Mouse (Mus musculus) limb, embryonic 15.5 days (tissue): ENCODE results near the gene Zfand3. TPM values are rescaled to one million over a fixed set of nuclear protein-coding genes. Genes with fewer than 3 reads are reported as not detected.
A peak's percentile ranks its signal among the peaks of the same experiment; 100 is the strongest.

Experiments
- ATAC-seq: fragments of 200-750 bp; cut with Nextera tagmentation; 2 replicates; pipeline ENCODE4 v1.8.0; 2017; ENCODE audit warnings: low read depth, moderate TSS enrichment; ENCODE audit not compliant: insufficient number of reproducible peaks, low FRiP score, low TSS enrichment
- H3K27ac ChIP-seq: fragments of 300-500 bp; sonication (generic); 2 replicates; pipeline ENCODE4 v1.5.1; 2015; ENCODE audit warnings: moderate library complexity, mild to moderate bottlenecking, inconsistent platforms
- H3K27me3 ChIP-seq: fragments of 300-500 bp; sonication (generic); 2 replicates; pipeline ENCODE4 v1.6.1; 2015; ENCODE audit warnings: inconsistent platforms
- H3K36me3 ChIP-seq: fragments of 300-500 bp; sonication (generic); 2 replicates; pipeline ENCODE4 v1.6.1; 2015; ENCODE audit warnings: inconsistent platforms
- H3K4me1 ChIP-seq: fragments of 300-500 bp; sonication (generic); 2 replicates; pipeline ENCODE4 v1.6.1; 2015; ENCODE audit warnings: inconsistent platforms
- H3K4me2 ChIP-seq: fragments of 300-500 bp; sonication (generic); 2 replicates; pipeline ENCODE4 v1.6.1; 2015; ENCODE audit warnings: mild to moderate bottlenecking, inconsistent platforms
- H3K4me3 ChIP-seq: fragments of 300-500 bp; sonication (generic); 2 replicates; pipeline ENCODE4 v1.5.1; 2015; ENCODE audit warnings: mild to moderate bottlenecking, inconsistent platforms
- H3K9ac ChIP-seq: fragments of 300-500 bp; sonication (generic); 2 replicates; pipeline ENCODE4 v1.6.1; 2015; ENCODE audit warnings: inconsistent platforms
- H3K9me3 ChIP-seq: fragments of 300-500 bp; sonication (generic); 2 replicates; pipeline ENCODE4 v1.6.1; 2016; ENCODE audit warnings: inconsistent platforms
- WGBS: fragments of 180-500 bp; shearing (Covaris S2); methylation state at CpG from one replicate; pipeline ENCODE4 v1.1.7; 2015; 5-methylcytosine and 5-hydroxymethylcytosine counted together
- polyA plus RNA-seq: library from polyadenylated mRNA; unstranded; fragments of >200 nt; fragmentation: Nextera tagmentation; extraction: Ambion mirVana; gene quantifications from 2 replicates; pipeline ENCODE4 v1.2.1, GENCODE M21; 2015

Gene Zfand3
- polyA plus RNA-seq, result 46.7 and 53.1 TPM in 2 replicates

DNA sequence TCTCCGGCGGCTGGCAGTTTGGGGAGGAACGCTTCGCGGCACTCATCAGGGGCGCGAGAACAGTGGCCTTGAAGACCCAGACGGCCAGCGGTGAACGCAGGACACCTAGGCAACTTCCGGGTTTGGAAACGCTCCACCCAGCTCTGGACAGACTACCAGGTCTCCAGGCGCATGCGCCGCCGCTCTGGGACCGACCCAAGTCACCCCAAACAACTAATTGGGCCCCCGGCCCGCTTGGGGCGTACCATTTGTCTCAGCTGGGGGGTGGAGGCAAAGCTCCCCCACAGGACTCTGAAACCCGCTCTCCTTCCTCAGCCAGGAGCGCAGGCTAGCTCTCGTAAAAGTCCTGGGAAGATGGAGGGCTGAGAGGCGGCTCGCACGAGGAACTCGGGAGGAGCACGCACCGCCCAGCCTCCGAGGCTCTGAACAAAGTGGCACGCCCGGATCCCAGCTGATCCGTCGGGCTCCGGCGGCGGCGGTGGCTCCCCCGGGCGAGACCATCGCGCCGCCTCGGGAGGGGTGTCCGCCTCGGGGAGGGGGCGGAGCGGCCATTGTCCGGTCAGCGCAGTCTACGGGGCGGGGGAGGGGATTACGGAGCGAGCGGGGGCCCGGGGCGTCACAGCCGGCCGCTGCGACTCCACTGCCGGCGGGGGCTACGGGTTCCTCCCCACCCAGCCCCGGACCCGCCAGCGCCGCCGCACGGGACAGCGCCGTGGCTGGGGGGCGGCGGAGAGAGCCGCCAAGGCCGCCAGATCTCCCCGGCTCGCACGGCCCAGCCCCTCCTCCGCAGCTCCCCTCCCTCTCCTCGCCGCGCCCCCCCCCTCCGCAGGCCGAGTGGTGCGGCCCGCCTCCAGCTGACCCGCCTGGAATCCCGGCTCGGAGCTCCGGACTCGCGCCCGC lies at the start of gene Zfand3:
Zfand3 (plus strand) TSS at position 531 of the 900 bp plus-strand sequence.
- Histone ChIP-seq H3K27ac (peak within 1 kb of the TSS; percentile 99), H3K27me3 (no peaks in the 10 kb centered on the region), H3K36me3 (no peaks in the 10 kb centered on the region), H3K4me1 (peaks cover 33% of the 10 kb centered on the region), H3K4me2 (peak within 1 kb of the TSS; percentile 67), H3K4me3 (peak within 1 kb of the TSS; percentile 92), H3K9me3 (no peaks in the 10 kb centered on the region), H3K9ac (peak within 1 kb of the TSS; percentile 91)
- under 1% methylated on average over 43 of the region's 93 CpGs for WGBS
- peak; percentile 94 for ATAC-seq

GRCm38 (mm10) chr17:29955880-29956279 lies 48.7 kb upstream of the Zfand3 start:
- 63% methylated on average over 8 of the region's 8 CpGs for WGBS
- no peaks in the 10 kb centered on the region for H3K27me3 ChIP-seq
- no peak for ATAC-seq

DNA sequence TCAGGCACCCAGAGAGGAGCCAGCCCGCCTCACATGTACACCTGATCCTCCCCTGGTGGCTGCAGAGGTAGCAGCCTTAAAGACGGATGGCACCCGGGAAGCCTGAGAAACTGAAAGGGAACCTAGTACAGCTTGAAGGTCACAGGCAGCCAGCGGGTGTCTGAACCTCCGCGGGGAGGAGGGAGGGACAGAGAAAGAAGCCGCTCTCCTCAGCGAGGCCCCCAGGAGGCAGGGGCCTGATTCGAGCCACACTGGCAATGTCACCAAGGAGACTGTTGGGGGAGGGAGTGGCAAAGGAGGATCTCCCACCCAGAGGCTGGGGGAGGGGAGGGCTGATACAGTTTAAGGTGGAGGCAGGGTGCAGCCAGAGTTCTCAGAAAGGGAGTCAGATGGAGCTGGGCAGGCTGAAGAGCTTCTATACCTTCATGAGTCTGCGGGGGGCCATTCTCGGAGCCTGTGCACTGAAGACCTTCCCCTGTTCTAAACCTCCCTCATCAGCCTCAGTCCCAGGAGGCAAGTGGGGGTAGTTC lies 40.7 kb upstream of the Zfand3 start:
- Histone ChIP-seq H3K27me3 (peaks cover 19% of the 10 kb centered on the region), H3K4me1 (peaks cover 28% of the 10 kb centered on the region), H3K9ac (no peak overlapping the region), H3K4me2 (peak overlapping the region; percentile 44), H3K27ac (no peak overlapping the region), H3K9me3 (no peaks in the 10 kb centered on the region), H3K4me3 (peak overlapping the region; percentile 7; the same call in 1 of the 2 replicates), H3K36me3 (no peaks in the 10 kb centered on the region)
- 9% methylated on average over 11 of the region's 11 CpGs for WGBS
- no peak for ATAC-seq

More at GRCm38 (mm10) chr17:29955880-29956279, 48.7 kb upstream of the Zfand3 start:
- H3K4me3 ChIP-seq, result no peak overlapping the region
- no peak overlapping the region for H3K9ac ChIP-seq
- peaks cover 8% of the 10 kb centered on the region for H3K4me1 ChIP-seq
- H3K27ac ChIP-seq, result no peak overlapping the region
- no peak overlapping the region for H3K4me2 ChIP-seq
- no peaks in the 10 kb centered on the region for H3K36me3 ChIP-seq
- no peaks in the 10 kb centered on the region for H3K9me3 ChIP-seq

DNA sequence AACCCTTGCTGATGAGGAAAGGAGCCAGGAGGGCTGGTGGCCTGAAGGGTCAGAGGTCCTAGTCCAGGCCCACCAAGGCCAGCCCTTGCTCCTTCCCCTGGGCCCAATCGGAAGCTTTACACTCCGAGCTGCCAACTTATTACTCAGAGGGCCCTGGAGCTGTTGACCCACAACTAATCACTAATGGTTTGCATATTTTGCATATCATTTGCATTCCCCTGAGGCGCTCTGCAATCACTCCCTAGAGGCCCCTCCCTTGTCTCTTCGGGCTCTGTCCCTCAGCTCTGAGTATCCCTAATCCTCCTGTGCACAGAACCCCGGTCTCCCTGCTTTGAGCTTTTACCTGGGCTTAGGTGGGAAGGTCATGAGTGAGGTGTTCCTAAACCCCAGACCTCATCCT lies 39.0 kb upstream of the Zfand3 start:
- Histone ChIP-seq H3K36me3 (no peaks in the 10 kb centered on the region), H3K9me3 (no peaks in the 10 kb centered on the region), H3K9ac (no peak overlapping the region), H3K4me3 (no peak overlapping the region), H3K27ac (no peak overlapping the region), H3K27me3 (peaks cover 19% of the 10 kb centered on the region), H3K4me2 (no peak overlapping the region), H3K4me1 (peaks cover 28% of the 10 kb centered on the region)
- 26% methylated on average over 5 of the region's 5 CpGs for WGBS
- ATAC-seq, result no peak

- WGBS, result 76% methylated on average over 7 of the region's 7 CpGs
- Histone ChIP-seq H3K27ac (no peak within 1 kb of the TSS), H3K4me2 (no peak within 1 kb of the TSS), H3K4me1 (peaks cover 11% of the 10 kb centered on the region), H3K9me3 (no peaks in the 10 kb centered on the region), H3K9ac (no peak within 1 kb of the TSS), H3K36me3 (no peaks in the 10 kb centered on the region), H3K27me3 (peaks cover 6% of the 10 kb centered on the region), H3K4me3 (no peak within 1 kb of the TSS)
- no peak for ATAC-seq
These were observed 34.4 kb upstream of the Zfand3 start, which contains the start of gene Mdga1 for GRCm38 (mm10) chr17:29970037-29970555. Mdga1 (minus strand) TSS chr17:29970087.

DNA sequence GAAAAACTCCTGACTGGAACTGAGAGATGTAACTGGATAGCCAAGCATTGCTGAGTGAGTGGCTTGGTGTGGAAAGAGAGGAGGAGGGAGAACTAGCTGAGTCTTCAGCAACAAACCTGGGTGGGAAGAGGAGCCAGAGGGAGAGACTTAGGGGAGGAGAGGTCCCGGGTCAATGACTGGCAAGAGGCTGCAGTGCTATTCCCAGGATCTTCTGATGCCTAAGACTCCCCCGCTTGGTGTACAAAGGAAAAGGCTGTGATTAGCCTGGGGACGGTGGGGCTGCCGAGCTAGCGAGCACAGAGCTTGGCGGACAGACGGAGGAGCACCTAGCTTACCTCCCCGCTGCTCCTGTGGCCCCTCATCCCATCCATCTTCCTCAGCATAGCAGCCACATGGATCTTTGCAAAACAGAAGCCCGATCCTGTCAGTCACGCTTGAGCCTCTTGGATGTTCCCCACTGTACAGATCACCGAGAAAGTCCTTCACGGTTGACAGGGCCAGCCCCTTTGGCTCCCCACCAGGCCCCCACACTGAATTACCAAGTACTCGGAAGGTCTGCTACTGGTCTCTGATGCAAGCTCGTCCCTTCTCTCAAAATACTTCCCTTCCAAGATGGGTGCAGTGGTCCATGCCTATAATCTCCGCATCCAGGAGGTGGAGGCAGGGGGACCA lies 32.6 kb upstream of the Zfand3 start:
- 57% methylated on average over 15 of the region's 15 CpGs for WGBS
- H3K27me3 ChIP-seq, result no peaks in the 10 kb centered on the region
- H3K4me1 ChIP-seq, result peaks cover 8% of the 10 kb centered on the region; the same call in 1 of the 2 replicates
- H3K36me3 ChIP-seq, result no peaks in the 10 kb centered on the region
- no peak for ATAC-seq
- no peaks in the 10 kb centered on the region for H3K9me3 ChIP-seq
- no peak overlapping the region for H3K4me2 ChIP-seq
- no peak overlapping the region for H3K4me3 ChIP-seq
- H3K27ac ChIP-seq, result no peak overlapping the region
- no peak overlapping the region for H3K9ac ChIP-seq

GRCm38 (mm10) chr17:29973226-29973625 lies 31.3 kb upstream of the Zfand3 start:
- H3K27ac ChIP-seq, result no peak overlapping the region
- H3K9me3 ChIP-seq, result no peaks in the 10 kb centered on the region
- no peaks in the 10 kb centered on the region for H3K36me3 ChIP-seq
- no peaks in the 10 kb centered on the region for H3K27me3 ChIP-seq
- H3K4me1 ChIP-seq, result peaks cover 8% of the 10 kb centered on the region; the same call in 1 of the 2 replicates
- ATAC-seq, result no peak
- WGBS, result 87% methylated on average over 7 of the region's 7 CpGs
- H3K9ac ChIP-seq, result no peak overlapping the region
- H3K4me3 ChIP-seq, result no peak overlapping the region
- H3K4me2 ChIP-seq, result no peak overlapping the region

DNA sequence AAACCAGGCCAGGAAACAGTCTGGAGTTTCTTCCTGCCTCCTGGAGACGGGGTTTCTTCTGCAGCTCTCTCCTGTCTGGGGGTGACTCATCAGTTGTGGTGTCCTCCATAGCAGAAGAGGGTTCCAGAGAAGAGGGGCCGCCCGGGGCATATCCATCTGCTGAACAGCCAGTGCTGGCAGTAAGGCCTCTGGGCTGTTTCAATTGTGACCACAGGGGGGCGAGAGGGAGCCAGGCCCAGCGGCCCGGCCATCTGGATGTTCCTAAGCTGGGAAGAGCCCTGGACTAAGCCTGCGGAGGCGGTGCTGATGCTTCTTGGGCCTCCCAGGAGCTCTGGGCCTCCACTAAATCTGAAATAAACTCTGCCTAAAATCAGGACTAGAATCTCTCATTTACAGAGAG lies 28.8 kb upstream of the Zfand3 start:
- ATAC-seq, result no peak
- Histone ChIP-seq H3K27ac (no peak overlapping the region), H3K9me3 (no peaks in the 10 kb centered on the region), H3K4me3 (no peak overlapping the region), H3K4me1 (peaks cover 22% of the 10 kb centered on the region), H3K36me3 (no peaks in the 10 kb centered on the region), H3K4me2 (no peak overlapping the region), H3K9ac (no peak overlapping the region), H3K27me3 (no peaks in the 10 kb centered on the region)
- WGBS, result 5% methylated on average over 8 of the region's 8 CpGs

DNA sequence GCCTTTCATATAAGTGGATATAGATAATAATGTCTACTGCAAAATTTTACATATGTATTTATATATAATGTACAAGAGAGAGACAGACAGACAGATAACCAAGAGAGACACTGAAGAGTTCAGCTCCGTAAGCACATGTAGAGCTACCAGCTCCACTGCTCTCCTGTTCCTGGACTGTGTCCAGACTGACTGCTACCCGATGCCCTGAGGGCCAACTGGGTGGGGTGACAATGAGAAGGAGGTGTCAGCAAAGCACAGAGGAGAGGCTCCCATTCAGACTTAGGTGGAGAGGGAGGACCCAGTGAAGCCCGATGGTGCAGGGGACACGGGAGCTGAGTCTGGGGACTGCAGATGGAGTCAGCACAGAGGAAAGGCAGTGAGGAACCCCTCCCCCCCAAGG lies 25.5 kb upstream of the Zfand3 start:
- Histone ChIP-seq H3K9me3 (no peaks in the 10 kb centered on the region), H3K9ac (no peak overlapping the region), H3K27me3 (0 out of 2 replicates have a peak, but pooled peaks cover 1% of the 10 kb centered on the region), H3K4me1 (peaks cover 22% of the 10 kb centered on the region), H3K4me3 (no peak overlapping the region), H3K27ac (no peak overlapping the region; the same call in 1 of the 2 replicates), H3K4me2 (no peak overlapping the region), H3K36me3 (no peaks in the 10 kb centered on the region)
- WGBS, result 45% methylated on average over 4 of the region's 4 CpGs
- ATAC-seq, result no peak

DNA sequence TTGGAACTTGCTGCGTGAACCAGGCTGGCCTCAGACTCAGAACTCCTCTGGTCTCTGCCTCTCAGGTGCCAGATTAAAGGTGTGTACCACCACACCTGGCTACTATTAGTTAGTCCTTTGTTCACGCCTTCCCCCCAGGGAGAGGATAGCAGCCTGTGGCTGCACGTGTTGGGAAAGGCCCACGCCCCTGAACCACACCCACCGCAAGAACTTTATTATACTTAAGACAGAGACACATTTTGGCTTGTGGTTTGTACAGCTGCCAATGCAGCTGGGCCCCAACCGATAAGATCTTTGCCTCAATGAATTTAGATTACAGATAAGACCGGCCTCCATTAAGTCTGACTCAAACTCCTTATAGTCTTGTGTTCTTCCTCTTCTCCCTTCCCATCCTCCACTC lies 24.7 kb upstream of the Zfand3 start:
- H3K4me1 ChIP-seq, result peaks cover 22% of the 10 kb centered on the region
- ATAC-seq, result no peak
- H3K9ac ChIP-seq, result no peak overlapping the region
- H3K36me3 ChIP-seq, result no peaks in the 10 kb centered on the region
- H3K27ac ChIP-seq, result no peak overlapping the region
- H3K4me3 ChIP-seq, result no peak overlapping the region
- 0 out of 2 replicates have a peak, but pooled peaks cover 4% of the 10 kb centered on the region for H3K27me3 ChIP-seq
- H3K9me3 ChIP-seq, result no peaks in the 10 kb centered on the region
- H3K4me2 ChIP-seq, result no peak overlapping the region
- WGBS, result 41% methylated on average over 7 of the region's 7 CpGs

DNA sequence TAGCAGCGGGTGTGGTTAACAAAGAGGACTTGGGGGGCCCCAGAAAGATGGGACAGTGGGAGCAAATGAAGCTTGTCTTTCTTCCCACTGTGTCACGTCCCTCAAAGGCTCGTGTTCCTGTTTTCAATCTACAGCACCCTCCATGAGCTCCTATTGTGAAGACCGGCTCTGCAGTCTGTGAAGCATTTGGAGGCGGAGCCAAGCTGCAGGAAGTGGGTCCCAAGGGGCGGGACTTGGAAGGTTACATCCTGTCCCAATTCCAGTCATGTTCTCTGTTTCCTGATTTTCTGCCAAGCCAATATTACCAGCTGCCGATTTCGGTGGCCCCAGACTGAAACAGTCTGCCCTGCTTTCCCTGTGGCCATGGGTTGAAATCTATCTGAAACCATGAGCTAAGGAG lies 23.0 kb upstream of the Zfand3 start:
- Histone ChIP-seq H3K27ac (no peak overlapping the region), H3K4me1 (peaks cover 13% of the 10 kb centered on the region), H3K9ac (no peak overlapping the region), H3K36me3 (no peaks in the 10 kb centered on the region), H3K27me3 (0 out of 2 replicates have a peak, but pooled peaks cover 4% of the 10 kb centered on the region), H3K9me3 (no peaks in the 10 kb centered on the region), H3K4me2 (no peak overlapping the region), H3K4me3 (no peak overlapping the region)
- WGBS, result 63% methylated on average over 8 of the region's 8 CpGs
- ATAC-seq, result no peak
